Mouse (Mus musculus): ENCODE results near the gene Tprg. TPM values are rescaled to one million over a fixed set of nuclear protein-coding genes. Genes with fewer than 3 reads are reported as not detected.
A peak's percentile ranks its signal among the peaks of the same experiment; 100 is the strongest.

Tprg gene
- polyA plus RNA-seq, 1 experiment from 2014 or later, result not detected

DNA sequence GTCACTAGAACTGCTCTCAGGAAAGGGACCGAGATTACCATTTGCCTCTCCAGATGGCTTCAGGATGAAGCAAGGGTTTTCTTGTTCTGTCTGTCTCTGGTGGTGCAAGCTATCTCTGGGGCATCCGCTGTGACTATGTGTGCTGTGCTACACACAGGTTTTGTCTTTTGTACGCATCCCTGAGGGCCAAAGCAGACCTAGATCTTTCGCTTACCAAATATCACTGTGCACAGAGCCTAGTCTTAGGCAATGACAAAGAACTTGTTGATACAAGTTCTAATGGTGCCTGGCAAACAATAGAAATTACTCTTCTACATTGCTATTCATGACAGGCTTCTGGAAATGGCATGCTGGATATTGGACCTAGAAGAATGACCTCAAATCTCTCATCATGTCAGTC lies 16.0 kb downstream of the Tprg start:
- no peak for DNase-seq (ENCODE audit: low spot score, missing footprints)
- no peak overlapping the region for H3K9ac ChIP-seq (ENCODE audit: low read length)
- no peaks in the 10 kb centered on the region for H3K9me3 ChIP-seq (ENCODE audit: control insufficient read depth, low read length)
- WGBS, result 95% methylated on average over 4 of the region's 4 CpGs
- H3K36me3 ChIP-seq (ENCODE audit: control insufficient read depth, insufficient read depth, low read length), result no peaks in the 10 kb centered on the region
- H3K27me3 ChIP-seq (ENCODE audit: control insufficient read depth, insufficient read depth, low read length), result no peaks in the 10 kb centered on the region
- H3K4me3 ChIP-seq (ENCODE audit: low read depth, low read length), result no peak overlapping the region
- no peak overlapping the region for H3K27ac ChIP-seq (ENCODE audit: low read depth, low read length)
- no peak overlapping the region for H3K4me2 ChIP-seq
- no peaks in the 10 kb centered on the region for H3K4me1 ChIP-seq (ENCODE audit: control insufficient read depth, insufficient read depth, low read length)
- ATAC-seq (ENCODE audit: low FRiP score), result no peak

GRCm38 (mm10) chr16:25314006-25314405 lies 27.4 kb downstream of the Tprg start:
- no peaks in the 10 kb centered on the region for H3K9me3 ChIP-seq (ENCODE audit: control insufficient read depth, low read length)
- H3K4me2 ChIP-seq, result no peak overlapping the region
- DNase-seq (ENCODE audit: low spot score, missing footprints) (no peak), ATAC-seq (ENCODE audit: low FRiP score) (no peak)
- no peaks in the 10 kb centered on the region for H3K27me3 ChIP-seq (ENCODE audit: control insufficient read depth, insufficient read depth, low read length)
- no peak overlapping the region for H3K9ac ChIP-seq (ENCODE audit: low read length)
- no peak overlapping the region for H3K27ac ChIP-seq (ENCODE audit: low read depth, low read length)
- H3K4me3 ChIP-seq (ENCODE audit: low read depth, low read length), result no peak overlapping the region
- 84% methylated on average over 5 of the region's 5 CpGs for WGBS
- no peaks in the 10 kb centered on the region for H3K4me1 ChIP-seq (ENCODE audit: control insufficient read depth, insufficient read depth, low read length)
- no peaks in the 10 kb centered on the region for H3K36me3 ChIP-seq (ENCODE audit: control insufficient read depth, insufficient read depth, low read length)

GRCm38 (mm10) chr16:25315090-25315489 lies 28.5 kb downstream of the Tprg start:
- Histone ChIP-seq H3K27me3 (ENCODE audit: control insufficient read depth, insufficient read depth, low read length) (no peaks in the 10 kb centered on the region), H3K27ac (ENCODE audit: low read depth, low read length) (no peak overlapping the region), H3K36me3 (ENCODE audit: control insufficient read depth, insufficient read depth, low read length) (no peaks in the 10 kb centered on the region), H3K9ac (ENCODE audit: low read length) (no peak overlapping the region), H3K4me3 (ENCODE audit: low read depth, low read length) (no peak overlapping the region), H3K9me3 (ENCODE audit: control insufficient read depth, low read length) (no peaks in the 10 kb centered on the region), H3K4me1 (ENCODE audit: control insufficient read depth, insufficient read depth, low read length) (no peaks in the 10 kb centered on the region), H3K4me2 (no peak overlapping the region)
- WGBS, result 81% methylated on average over 3 of the region's 3 CpGs
- DNase-seq (ENCODE audit: low spot score, missing footprints), result no peak
- ATAC-seq (ENCODE audit: low FRiP score), result no peak

DNA sequence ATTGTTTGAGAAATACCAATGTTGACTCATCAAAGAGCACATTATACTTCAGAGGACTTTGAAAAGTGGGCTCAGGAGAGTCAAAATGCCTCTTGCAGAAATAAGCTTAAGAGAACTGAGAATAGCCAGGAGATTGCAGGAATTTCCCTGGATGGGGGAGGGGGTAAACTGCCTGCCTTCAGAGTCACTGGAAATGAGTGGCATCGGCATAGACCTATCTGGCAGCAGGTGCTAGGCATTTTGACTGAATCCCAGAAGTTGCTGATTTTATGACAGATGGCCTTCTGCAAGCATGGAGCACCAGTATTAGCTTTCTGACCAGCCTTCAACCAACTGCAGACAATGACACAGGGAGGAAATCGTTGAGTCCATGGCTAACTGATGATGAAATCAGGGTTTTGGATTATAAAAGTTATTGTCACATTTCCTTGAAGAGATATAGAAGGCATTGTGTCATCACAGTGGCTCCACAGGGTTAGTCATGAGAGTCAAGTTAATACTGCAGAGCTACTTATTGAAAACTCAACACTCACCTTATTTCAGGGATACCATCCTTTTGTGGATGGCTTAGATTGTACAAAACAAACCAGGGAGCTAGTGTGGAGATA lies 39.1 kb downstream of the Tprg start:
- H3K4me3 ChIP-seq (ENCODE audit: low read depth, low read length), result no peak overlapping the region
- H3K4me1 ChIP-seq (ENCODE audit: control insufficient read depth, insufficient read depth, low read length), result no peaks in the 10 kb centered on the region
- H3K9ac ChIP-seq (ENCODE audit: low read length), result no peak overlapping the region
- no peaks in the 10 kb centered on the region; the same call in 1 of the 2 replicates for H3K27me3 ChIP-seq (ENCODE audit: control insufficient read depth, insufficient read depth, low read length)
- H3K36me3 ChIP-seq (ENCODE audit: control insufficient read depth, insufficient read depth, low read length), result no peaks in the 10 kb centered on the region
- no peak for ATAC-seq (ENCODE audit: low FRiP score)
- no peak overlapping the region for H3K27ac ChIP-seq (ENCODE audit: low read depth, low read length)
- DNase-seq (ENCODE audit: low spot score, missing footprints), result no peak
- WGBS, result 86% methylated on average over 2 of the region's 2 CpGs
- H3K4me2 ChIP-seq, result no peak overlapping the region
- no peaks in the 10 kb centered on the region for H3K9me3 ChIP-seq (ENCODE audit: control insufficient read depth, low read length)

GRCm38 (mm10) chr16:25333279-25334219 lies 46.9 kb downstream of the Tprg start:
- Histone ChIP-seq H3K36me3 (ENCODE audit: control insufficient read depth, insufficient read depth, low read length) (no peaks in the 10 kb centered on the region), H3K4me2 (no peak overlapping the region), H3K9me3 (ENCODE audit: control insufficient read depth, low read length) (no peaks in the 10 kb centered on the region), H3K9ac (ENCODE audit: low read length) (no peak overlapping the region), H3K4me3 (ENCODE audit: low read depth, low read length) (no peak overlapping the region), H3K27me3 (ENCODE audit: control insufficient read depth, insufficient read depth, low read length) (peaks cover 8% of the 10 kb centered on the region), H3K27ac (ENCODE audit: low read depth, low read length) (no peak overlapping the region), H3K4me1 (ENCODE audit: control insufficient read depth, insufficient read depth, low read length) (peaks cover 4% of the 10 kb centered on the region; the same call in 1 of the 2 replicates)
- WGBS, result 33% methylated on average over 10 of the region's 10 CpGs
- peak; percentile 74 for ATAC-seq (ENCODE audit: low FRiP score)
- peak; percentile 87 for DNase-seq (ENCODE audit: low spot score, missing footprints)

GRCm38 (mm10) chr16:25335058-25335703 lies 48.6 kb downstream of the Tprg start:
- no peak overlapping the region for H3K4me3 ChIP-seq (ENCODE audit: low read depth, low read length)
- no peak for DNase-seq (ENCODE audit: low spot score, missing footprints)
- no peaks in the 10 kb centered on the region for H3K36me3 ChIP-seq (ENCODE audit: control insufficient read depth, insufficient read depth, low read length)
- H3K9me3 ChIP-seq (ENCODE audit: control insufficient read depth, low read length), result no peaks in the 10 kb centered on the region
- no peak overlapping the region for H3K9ac ChIP-seq (ENCODE audit: low read length)
- peaks cover 8% of the 10 kb centered on the region for H3K27me3 ChIP-seq (ENCODE audit: control insufficient read depth, insufficient read depth, low read length)
- 24% methylated on average over 4 of the region's 4 CpGs for WGBS
- peaks cover 4% of the 10 kb centered on the region; the same call in 1 of the 2 replicates for H3K4me1 ChIP-seq (ENCODE audit: control insufficient read depth, insufficient read depth, low read length)
- H3K27ac ChIP-seq (ENCODE audit: low read depth, low read length), result no peak overlapping the region
- no peak for ATAC-seq (ENCODE audit: low FRiP score)
- no peak overlapping the region for H3K4me2 ChIP-seq

DNA sequence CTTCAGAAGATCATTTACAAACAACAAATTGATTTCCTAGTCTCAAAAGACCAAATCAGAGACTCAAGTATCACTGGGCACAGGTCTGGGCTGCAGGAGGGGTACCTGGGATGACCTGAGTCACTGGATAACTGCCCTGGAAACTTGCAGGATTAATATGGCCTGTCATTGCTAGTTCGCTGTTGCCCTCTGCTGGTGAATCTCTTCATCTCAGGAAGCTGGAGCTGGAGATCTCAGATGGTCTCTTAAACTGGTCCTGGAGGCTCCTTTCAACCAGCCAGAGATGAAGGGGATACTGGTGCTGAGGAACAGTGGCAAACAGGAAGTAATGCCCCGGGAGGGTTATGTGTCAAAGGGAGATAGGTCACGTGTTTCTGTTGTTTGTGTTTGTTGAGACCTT lies 63.0 kb downstream of the Tprg start:
- ATAC-seq (ENCODE audit: low FRiP score) (peak; percentile 66; the same call in 1 of the 2 replicates), DNase-seq (ENCODE audit: low spot score, missing footprints) (peak; percentile 91)
- no peak overlapping the region for H3K4me2 ChIP-seq
- 11% methylated on average over 3 of the region's 3 CpGs for WGBS
- no peaks in the 10 kb centered on the region for H3K27me3 ChIP-seq (ENCODE audit: control insufficient read depth, insufficient read depth, low read length)
- H3K4me1 ChIP-seq (ENCODE audit: control insufficient read depth, insufficient read depth, low read length), result no peaks in the 10 kb centered on the region
- H3K9ac ChIP-seq (ENCODE audit: low read length), result no peak overlapping the region
- H3K27ac ChIP-seq (ENCODE audit: low read depth, low read length), result no peak overlapping the region
- H3K36me3 ChIP-seq (ENCODE audit: control insufficient read depth, insufficient read depth, low read length), result no peaks in the 10 kb centered on the region
- no peaks in the 10 kb centered on the region for H3K9me3 ChIP-seq (ENCODE audit: control insufficient read depth, low read length)
- no peak overlapping the region for H3K4me3 ChIP-seq (ENCODE audit: low read depth, low read length)

DNA sequence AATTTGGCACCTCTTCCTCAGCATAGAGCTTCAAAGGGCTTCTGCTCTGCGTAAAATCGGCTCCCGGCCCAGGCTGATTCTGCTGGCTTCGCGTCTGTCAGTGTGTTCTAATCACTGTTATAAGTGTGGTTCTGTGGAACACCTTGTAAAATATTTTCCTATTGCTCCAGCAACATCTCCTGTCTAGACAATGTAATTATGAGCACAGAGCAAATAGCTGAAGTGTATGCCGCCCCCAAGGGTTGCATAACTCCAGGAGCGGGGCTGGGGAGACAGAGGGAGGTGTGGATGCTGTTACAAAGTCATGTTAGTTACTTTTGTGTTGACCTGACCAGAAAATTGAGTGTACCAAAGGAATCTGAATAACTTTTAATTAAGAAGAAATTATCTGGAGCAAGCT lies 81.2 kb downstream of the Tprg start:
- Histone ChIP-seq H3K9ac (ENCODE audit: low read length) (no peak overlapping the region), H3K9me3 (ENCODE audit: control insufficient read depth, low read length) (no peaks in the 10 kb centered on the region), H3K27ac (ENCODE audit: low read depth, low read length) (no peak overlapping the region), H3K4me3 (ENCODE audit: low read depth, low read length) (no peak overlapping the region), H3K27me3 (ENCODE audit: control insufficient read depth, insufficient read depth, low read length) (no peaks in the 10 kb centered on the region), H3K4me1 (ENCODE audit: control insufficient read depth, insufficient read depth, low read length) (no peaks in the 10 kb centered on the region), H3K4me2 (no peak overlapping the region), H3K36me3 (ENCODE audit: control insufficient read depth, insufficient read depth, low read length) (no peaks in the 10 kb centered on the region)
- ATAC-seq (ENCODE audit: low FRiP score) (no peak), DNase-seq (ENCODE audit: low spot score, missing footprints) (no peak)
- 87% methylated on average over 7 of the region's 7 CpGs for WGBS

DNA sequence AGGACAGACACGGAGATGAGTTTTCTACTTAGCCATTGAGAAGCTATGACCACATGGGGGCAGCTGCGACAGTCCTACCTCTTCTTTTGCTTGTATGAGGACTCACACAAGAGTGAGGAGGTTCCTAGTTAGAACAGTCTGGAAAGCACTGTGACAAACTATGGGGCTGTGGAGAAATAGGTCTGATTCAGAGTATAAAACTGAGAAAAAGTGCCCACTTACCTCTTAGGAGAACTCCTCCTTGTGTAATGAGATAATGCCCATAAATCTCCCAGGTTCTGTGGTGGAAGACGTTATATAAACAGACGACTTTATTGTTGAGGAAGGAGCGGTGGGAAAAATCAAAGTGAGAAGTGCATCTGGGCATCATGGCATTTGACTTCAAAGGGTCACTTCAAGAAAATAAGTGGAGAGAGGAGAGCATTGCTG lies 83.4 kb downstream of the Tprg start:
- ATAC-seq (ENCODE audit: low FRiP score) (no peak), DNase-seq (ENCODE audit: low spot score, missing footprints) (no peak)
- no peak overlapping the region for H3K9ac ChIP-seq (ENCODE audit: low read length)
- H3K27ac ChIP-seq (ENCODE audit: low read depth, low read length), result no peak overlapping the region
- H3K9me3 ChIP-seq (ENCODE audit: control insufficient read depth, low read length), result no peaks in the 10 kb centered on the region
- no peaks in the 10 kb centered on the region for H3K36me3 ChIP-seq (ENCODE audit: control insufficient read depth, insufficient read depth, low read length)
- H3K4me2 ChIP-seq, result no peak overlapping the region
- no peaks in the 10 kb centered on the region for H3K27me3 ChIP-seq (ENCODE audit: control insufficient read depth, insufficient read depth, low read length)
- WGBS, result 80% methylated on average over 5 of the region's 5 CpGs
- H3K4me1 ChIP-seq (ENCODE audit: control insufficient read depth, insufficient read depth, low read length), result no peaks in the 10 kb centered on the region
- no peak overlapping the region for H3K4me3 ChIP-seq (ENCODE audit: low read depth, low read length)

All from midbrain, embryonic 11.5 days (tissue).